Mouse (Mus musculus): ENCODE data around the gene Nphs1. TPM values are rescaled to one million over a fixed set of nuclear protein-coding genes. Genes with fewer than 3 reads are reported as not detected.

The Nphs1 gene
- polyA plus RNA-seq, 1 experiment: 30.9 TPM

DNA sequence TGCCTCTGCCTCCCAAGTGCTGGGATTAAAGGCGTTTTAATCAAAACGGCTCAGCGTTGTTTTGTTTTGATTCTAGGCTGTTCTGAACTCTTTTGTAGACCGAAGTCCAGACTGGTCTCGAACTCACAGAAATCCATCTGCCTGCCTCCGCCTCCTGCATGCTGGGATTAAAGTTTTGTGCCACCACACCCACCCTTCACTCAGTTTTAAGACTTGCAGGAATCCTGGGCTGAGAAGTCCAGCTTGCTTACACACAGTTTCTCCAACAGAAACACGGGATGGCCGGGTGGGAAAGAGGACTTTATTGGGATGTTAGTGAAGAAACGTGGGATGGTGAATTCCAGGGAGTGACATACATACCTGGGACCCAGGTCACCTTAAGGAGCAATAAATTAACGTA is 23.4 kb upstream of the Nphs1 start:
- 0 out of 2 replicates have a peak, but pooled peaks cover 3% of the 10 kb centered on the region for H3K36me3 ChIP-seq (ENCODE audit: control insufficient read depth, insufficient read depth, low read length, poor library complexity, severe bottlenecking)
- H3K27ac ChIP-seq (ENCODE audit: insufficient read depth, low read length): peak overlapping the region; percentile 82
- no peak overlapping the region for H3K9ac ChIP-seq (ENCODE audit: low read depth, poor library complexity, severe bottlenecking)
- no peak for TF ChIP-seq POLR2A (IDR thresholded peaks at IDR 0.05; ENCODE audit: insufficient read depth, low read length)
- no peak for TF ChIP-seq CTCF (IDR thresholded peaks at IDR 0.05; ENCODE audit: low read depth, low read length)
- no peak for TF ChIP-seq EP300 (IDR thresholded peaks at IDR 0.05; ENCODE audit: insufficient read depth, low read depth, low read length)
- peaks cover 3% of the 10 kb centered on the region for H3K4me1 ChIP-seq (ENCODE audit: control insufficient read depth, insufficient read depth, low read length)
- no peak overlapping the region for H3K4me3 ChIP-seq (ENCODE audit: low read depth, low read length)
- no peaks in the 10 kb centered on the region for H3K9me3 ChIP-seq (replicated peaks; ENCODE audit: control insufficient read depth, insufficient read depth, low read length, poor library complexity, severe bottlenecking)
- no peaks in the 10 kb centered on the region for H3K27me3 ChIP-seq (ENCODE audit: control insufficient read depth, insufficient read depth, low read length, poor library complexity, severe bottlenecking)

DNA sequence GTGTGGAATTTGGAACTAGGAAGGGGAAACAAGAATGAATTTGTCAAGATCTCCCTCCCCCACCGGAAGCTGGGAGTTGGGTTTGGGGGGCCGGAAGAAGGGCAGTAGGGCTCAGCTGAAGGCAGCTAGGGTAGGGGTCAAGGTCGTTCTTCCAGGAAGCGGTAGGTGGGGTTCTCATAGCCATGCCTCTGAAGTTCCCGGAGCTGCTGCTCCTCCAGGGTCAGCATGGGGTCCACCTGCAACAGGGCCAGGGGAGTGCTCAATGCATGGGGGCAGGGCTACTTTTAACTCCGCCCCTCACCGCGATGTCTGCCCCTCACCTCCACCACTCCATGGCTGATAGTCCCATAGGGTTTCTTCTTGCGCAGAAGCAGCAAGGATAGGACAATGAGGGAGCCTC is 23.0 kb upstream of the Nphs1 start:
- TF ChIP-seq CTCF (IDR thresholded peaks at IDR 0.05; ENCODE audit: low read depth, low read length): no peak
- TF ChIP-seq POLR2A (IDR thresholded peaks at IDR 0.05; ENCODE audit: insufficient read depth, low read length): no peak
- peak; percentile 93 for TF ChIP-seq EP300 (IDR thresholded peaks at IDR 0.05; ENCODE audit: insufficient read depth, low read depth, low read length)
- peak overlapping the region; percentile 13; the same call in 1 of the 2 replicates for H3K4me3 ChIP-seq (ENCODE audit: low read depth, low read length)
- 0 out of 2 replicates have a peak, but pooled peaks cover 3% of the 10 kb centered on the region for H3K36me3 ChIP-seq (ENCODE audit: control insufficient read depth, insufficient read depth, low read length, poor library complexity, severe bottlenecking)

DNA sequence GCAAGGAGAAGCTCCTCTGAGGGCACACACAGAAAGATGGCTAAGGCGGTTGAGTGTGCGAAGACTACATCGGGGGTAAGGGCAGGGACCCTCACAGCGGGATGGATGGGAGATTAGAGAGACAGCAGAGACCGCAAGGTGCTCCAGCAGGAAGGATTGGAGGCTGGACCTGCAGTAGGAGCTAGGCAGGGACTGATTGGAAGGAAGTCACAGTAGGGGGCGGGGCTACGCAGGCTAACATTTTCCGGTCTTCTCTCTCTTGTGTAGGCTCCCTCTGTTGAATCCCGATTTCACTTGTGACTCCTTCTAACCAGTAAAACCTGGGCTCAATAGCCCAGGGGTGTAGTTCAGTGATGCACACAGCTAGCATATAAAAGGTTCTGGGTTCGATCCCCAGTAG is 21.2 kb upstream of the Nphs1 start:
- H3K4me3 ChIP-seq (ENCODE audit: low read depth, low read length): peak overlapping the region; percentile 70

More for the DNA sequence above, 23.0 kb upstream of the Nphs1 start:
- no peak overlapping the region for H3K9ac ChIP-seq (ENCODE audit: low read depth, poor library complexity, severe bottlenecking)
- H3K9me3 ChIP-seq (replicated peaks; ENCODE audit: control insufficient read depth, insufficient read depth, low read length, poor library complexity, severe bottlenecking): no peaks in the 10 kb centered on the region
- H3K27me3 ChIP-seq (ENCODE audit: control insufficient read depth, insufficient read depth, low read length, poor library complexity, severe bottlenecking): no peaks in the 10 kb centered on the region
- H3K27ac ChIP-seq (ENCODE audit: insufficient read depth, low read length): peak overlapping the region; percentile 82
- H3K4me1 ChIP-seq (ENCODE audit: control insufficient read depth, insufficient read depth, low read length): peaks cover 1% of the 10 kb centered on the region

DNA sequence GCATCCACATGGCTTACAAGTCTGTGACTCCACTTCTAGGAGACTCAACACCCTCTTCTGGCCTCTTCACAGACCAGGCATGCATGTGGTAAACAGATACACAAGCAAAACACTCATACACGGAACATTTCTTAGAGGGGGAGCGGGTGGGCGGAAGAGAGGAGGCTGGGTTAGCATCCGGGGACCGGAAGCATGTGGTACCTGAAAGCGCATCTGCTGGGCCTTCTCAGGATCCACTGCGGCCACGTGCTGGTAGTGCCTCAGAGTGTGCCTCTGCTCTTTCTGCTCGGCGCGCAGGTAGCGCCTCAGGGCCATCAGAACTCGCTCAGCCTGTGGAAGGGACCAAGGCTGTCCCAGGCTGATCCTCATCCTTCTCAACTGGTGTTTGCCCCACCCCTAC is 18.4 kb upstream of the Nphs1 start:
- H3K27me3 ChIP-seq (ENCODE audit: control insufficient read depth, insufficient read depth, low read length, poor library complexity, severe bottlenecking): no peaks in the 10 kb centered on the region

More for the DNA sequence above, 21.2 kb upstream of the Nphs1 start:
- H3K4me1 ChIP-seq (ENCODE audit: control insufficient read depth, insufficient read depth, low read length): peaks cover 1% of the 10 kb centered on the region
- peak overlapping the region; percentile 32 for H3K9ac ChIP-seq (ENCODE audit: low read depth, poor library complexity, severe bottlenecking)
- TF ChIP-seq EP300 (IDR thresholded peaks at IDR 0.05; ENCODE audit: insufficient read depth, low read depth, low read length): peak; percentile 29; the same call in 1 of the 2 replicates
- TF ChIP-seq POLR2A (IDR thresholded peaks at IDR 0.05; ENCODE audit: insufficient read depth, low read length): peak; percentile 60
- TF ChIP-seq CTCF (IDR thresholded peaks at IDR 0.05; ENCODE audit: low read depth, low read length): no peak
- H3K36me3 ChIP-seq (ENCODE audit: control insufficient read depth, insufficient read depth, low read length, poor library complexity, severe bottlenecking): 0 out of 2 replicates have a peak, but pooled peaks cover 3% of the 10 kb centered on the region
- H3K9me3 ChIP-seq (replicated peaks; ENCODE audit: control insufficient read depth, insufficient read depth, low read length, poor library complexity, severe bottlenecking): no peaks in the 10 kb centered on the region
- no peaks in the 10 kb centered on the region for H3K27me3 ChIP-seq (ENCODE audit: control insufficient read depth, insufficient read depth, low read length, poor library complexity, severe bottlenecking)
- H3K27ac ChIP-seq (ENCODE audit: insufficient read depth, low read length): peak overlapping the region; percentile 60

DNA sequence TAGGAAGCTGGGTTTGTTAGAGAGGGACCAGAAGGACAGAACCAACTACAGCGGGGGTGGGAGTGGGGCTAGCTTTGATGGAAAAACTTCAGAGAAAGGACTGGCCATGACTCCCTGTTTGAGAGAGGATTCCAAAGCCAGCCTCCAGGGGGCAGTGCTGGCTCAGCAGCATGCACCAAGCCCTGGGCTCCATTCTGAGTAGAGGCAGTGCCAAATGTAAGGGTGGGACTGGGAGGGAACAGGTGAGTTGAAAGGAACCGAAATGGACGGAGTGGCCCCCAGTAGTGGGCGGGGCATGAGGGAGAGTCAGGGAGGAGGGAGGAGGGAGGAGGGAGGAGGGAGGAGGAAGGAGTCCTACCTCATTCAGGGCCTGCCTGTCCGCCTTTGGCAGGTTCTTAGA is 17.4 kb upstream of the Nphs1 start:
- Histone ChIP-seq H3K36me3 (ENCODE audit: control insufficient read depth, insufficient read depth, low read length, poor library complexity, severe bottlenecking) (no peaks in the 10 kb centered on the region), H3K4me1 (ENCODE audit: control insufficient read depth, insufficient read depth, low read length) (peaks cover 1% of the 10 kb centered on the region), H3K27ac (ENCODE audit: insufficient read depth, low read length) (peak overlapping the region; percentile 65), H3K9ac (ENCODE audit: low read depth, poor library complexity, severe bottlenecking) (peak overlapping the region; percentile 23), H3K27me3 (ENCODE audit: control insufficient read depth, insufficient read depth, low read length, poor library complexity, severe bottlenecking) (no peaks in the 10 kb centered on the region), H3K9me3 (replicated peaks; ENCODE audit: control insufficient read depth, insufficient read depth, low read length, poor library complexity, severe bottlenecking) (no peaks in the 10 kb centered on the region), H3K4me3 (ENCODE audit: low read depth, low read length) (peak overlapping the region; percentile 53)
- TF ChIP-seq EP300 (IDR thresholded peaks at IDR 0.05; ENCODE audit: insufficient read depth, low read depth, low read length): peak; percentile 50; the same call in 1 of the 2 replicates
- TF ChIP-seq POLR2A (IDR thresholded peaks at IDR 0.05; ENCODE audit: insufficient read depth, low read length): no peak
- TF ChIP-seq CTCF (IDR thresholded peaks at IDR 0.05; ENCODE audit: low read depth, low read length): peak; percentile 92

More for the DNA sequence above, 18.4 kb upstream of the Nphs1 start:
- H3K36me3 ChIP-seq (ENCODE audit: control insufficient read depth, insufficient read depth, low read length, poor library complexity, severe bottlenecking): 0 out of 2 replicates have a peak, but pooled peaks cover 2% of the 10 kb centered on the region
- no peak for TF ChIP-seq POLR2A (IDR thresholded peaks at IDR 0.05; ENCODE audit: insufficient read depth, low read length)
- no peak for TF ChIP-seq EP300 (IDR thresholded peaks at IDR 0.05; ENCODE audit: insufficient read depth, low read depth, low read length)
- TF ChIP-seq CTCF (IDR thresholded peaks at IDR 0.05; ENCODE audit: low read depth, low read length): no peak
- peaks cover 1% of the 10 kb centered on the region for H3K4me1 ChIP-seq (ENCODE audit: control insufficient read depth, insufficient read depth, low read length)
- H3K9ac ChIP-seq (ENCODE audit: low read depth, poor library complexity, severe bottlenecking): peak overlapping the region; percentile 23
- peak overlapping the region; percentile 53 for H3K4me3 ChIP-seq (ENCODE audit: low read depth, low read length)
- peak overlapping the region; percentile 65 for H3K27ac ChIP-seq (ENCODE audit: insufficient read depth, low read length)
- H3K9me3 ChIP-seq (replicated peaks; ENCODE audit: control insufficient read depth, insufficient read depth, low read length, poor library complexity, severe bottlenecking): no peaks in the 10 kb centered on the region

DNA sequence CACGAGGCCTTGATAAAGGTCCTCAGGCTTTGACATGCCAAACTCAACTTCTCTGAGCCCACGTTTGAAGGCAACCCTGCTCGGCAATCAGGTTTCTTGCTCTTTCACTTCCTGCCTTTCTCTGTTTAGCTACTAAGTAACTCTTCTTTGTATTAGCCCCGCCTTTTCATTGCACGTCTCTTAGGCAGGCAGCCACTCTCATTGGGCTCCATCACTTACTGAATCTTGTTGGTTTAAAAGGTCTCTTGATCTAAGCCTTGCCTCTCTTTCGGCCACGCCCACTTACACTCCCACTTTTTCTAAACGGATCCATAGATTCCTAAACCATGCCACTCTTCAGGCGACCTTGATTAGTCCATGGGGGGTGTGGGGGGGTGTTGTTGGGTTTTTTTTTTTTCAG is 14.4 kb upstream of the Nphs1 start:
- Histone ChIP-seq H3K27ac (ENCODE audit: insufficient read depth, low read length) (no peak overlapping the region), H3K27me3 (ENCODE audit: control insufficient read depth, insufficient read depth, low read length, poor library complexity, severe bottlenecking) (no peaks in the 10 kb centered on the region), H3K9ac (ENCODE audit: low read depth, poor library complexity, severe bottlenecking) (no peak overlapping the region), H3K4me1 (ENCODE audit: control insufficient read depth, insufficient read depth, low read length) (peaks cover 1% of the 10 kb centered on the region), H3K36me3 (ENCODE audit: control insufficient read depth, insufficient read depth, low read length, poor library complexity, severe bottlenecking) (peaks cover 4% of the 10 kb centered on the region; the same call in 1 of the 2 replicates), H3K4me3 (ENCODE audit: low read depth, low read length) (no peak overlapping the region), H3K9me3 (replicated peaks; ENCODE audit: control insufficient read depth, insufficient read depth, low read length, poor library complexity, severe bottlenecking) (peaks cover 9% of the 10 kb centered on the region)
- TF ChIP-seq POLR2A (IDR thresholded peaks at IDR 0.05; ENCODE audit: insufficient read depth, low read length) (no peak), EP300 (IDR thresholded peaks at IDR 0.05; ENCODE audit: insufficient read depth, low read depth, low read length) (no peak), CTCF (IDR thresholded peaks at IDR 0.05; ENCODE audit: low read depth, low read length) (no peak)

Data from ES-Bruce4 (cell line).